Mouse (Mus musculus): ENCODE results near the gene Arhgap24. TPM values are rescaled to one million over a fixed set of nuclear protein-coding genes. Genes with fewer than 3 reads are reported as not detected.

Arhgap24 gene
- total RNA-seq, 2 experiments from 2014 or later, result 7.0 to 7.4 TPM

DNA sequence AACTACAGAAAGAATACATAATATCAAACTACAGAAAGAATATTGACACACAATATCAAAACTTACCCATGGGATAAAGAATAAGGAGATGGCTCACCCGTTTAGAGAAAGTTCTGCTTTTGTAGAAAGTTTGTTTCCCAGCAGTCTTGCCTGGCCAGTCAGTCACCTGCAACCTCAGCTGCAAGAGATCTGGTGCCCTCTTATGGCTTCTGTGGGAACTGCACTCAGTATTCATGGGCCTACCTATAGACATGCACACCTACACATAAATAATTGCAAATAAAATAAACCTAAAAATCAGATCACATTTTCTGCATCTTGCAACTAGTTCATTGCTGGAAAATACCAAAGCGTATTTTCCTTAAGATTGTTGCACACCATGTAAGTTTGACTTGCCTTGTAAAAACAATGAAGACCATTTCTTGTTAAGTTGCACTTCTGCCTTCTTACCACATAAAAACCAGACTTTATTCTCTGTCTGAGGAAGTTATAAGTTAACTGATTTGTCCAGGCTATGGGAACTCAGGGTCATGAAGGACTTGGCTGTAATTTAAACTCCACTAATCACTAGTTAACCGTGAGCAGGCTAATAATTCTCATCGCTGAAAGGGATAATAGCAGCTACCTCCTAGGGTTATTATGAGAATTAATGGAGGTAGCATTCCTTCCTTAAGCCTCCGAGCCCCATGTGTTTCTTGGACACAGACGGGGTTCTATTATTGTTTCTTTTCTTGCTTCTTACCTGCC, 285.3 kb downstream of the Arhgap24 start:
- intact Hi-C loops (cut with DNase I), result no loop called here
- DNase-seq (ENCODE audit: extremely low spot score in 1 of 2, low spot score in 2 of 2), result peak in 1 of 2 experiments; percentile 36

DNA sequence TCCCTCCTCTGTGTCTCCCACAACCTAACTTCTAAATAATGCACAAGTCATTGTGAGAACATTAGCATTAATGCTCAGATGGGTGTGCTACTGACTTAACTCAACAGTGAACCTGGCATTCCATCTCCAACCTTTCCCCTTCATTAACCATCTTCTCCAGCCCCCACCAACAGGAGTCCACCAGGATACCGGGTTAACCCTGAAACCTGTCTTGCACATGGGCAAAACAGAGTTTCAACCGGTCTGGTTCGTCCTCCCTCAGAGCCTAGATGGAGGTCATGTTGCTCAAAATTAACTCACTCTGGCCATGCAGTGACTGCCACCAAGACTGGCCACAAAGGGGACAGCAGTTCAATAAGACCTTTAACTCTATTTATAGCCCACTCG, 285.9 kb downstream of the Arhgap24 start:
- intact Hi-C loops (cut with DNase I), result no loop called here
- DNase-seq (ENCODE audit: extremely low spot score in 1 of 2, low spot score in 2 of 2), result no peak

DNA sequence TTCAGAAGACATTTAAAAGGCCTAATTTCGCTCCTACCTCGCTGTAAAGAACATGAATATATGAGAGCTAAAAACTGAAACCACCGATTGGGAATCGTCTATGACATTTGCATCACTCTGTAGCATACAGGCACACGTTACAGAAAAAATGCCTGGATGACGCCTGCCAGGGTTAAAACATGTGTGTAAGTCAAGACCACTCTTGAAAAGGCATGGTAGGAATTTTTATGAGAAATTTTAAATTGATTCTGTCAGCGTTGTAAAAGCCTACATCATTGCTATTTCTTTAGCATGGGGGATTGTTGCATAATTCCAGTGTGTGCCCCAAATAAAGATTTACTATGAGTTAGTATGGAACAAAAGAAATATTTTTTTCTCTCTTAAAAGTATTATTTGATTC, 286.6 kb downstream of the Arhgap24 start:
- no peak for DNase-seq (ENCODE audit: extremely low spot score in 1 of 2, low spot score in 2 of 2)
- intact Hi-C loops (cut with DNase I), result no loop called here

DNA sequence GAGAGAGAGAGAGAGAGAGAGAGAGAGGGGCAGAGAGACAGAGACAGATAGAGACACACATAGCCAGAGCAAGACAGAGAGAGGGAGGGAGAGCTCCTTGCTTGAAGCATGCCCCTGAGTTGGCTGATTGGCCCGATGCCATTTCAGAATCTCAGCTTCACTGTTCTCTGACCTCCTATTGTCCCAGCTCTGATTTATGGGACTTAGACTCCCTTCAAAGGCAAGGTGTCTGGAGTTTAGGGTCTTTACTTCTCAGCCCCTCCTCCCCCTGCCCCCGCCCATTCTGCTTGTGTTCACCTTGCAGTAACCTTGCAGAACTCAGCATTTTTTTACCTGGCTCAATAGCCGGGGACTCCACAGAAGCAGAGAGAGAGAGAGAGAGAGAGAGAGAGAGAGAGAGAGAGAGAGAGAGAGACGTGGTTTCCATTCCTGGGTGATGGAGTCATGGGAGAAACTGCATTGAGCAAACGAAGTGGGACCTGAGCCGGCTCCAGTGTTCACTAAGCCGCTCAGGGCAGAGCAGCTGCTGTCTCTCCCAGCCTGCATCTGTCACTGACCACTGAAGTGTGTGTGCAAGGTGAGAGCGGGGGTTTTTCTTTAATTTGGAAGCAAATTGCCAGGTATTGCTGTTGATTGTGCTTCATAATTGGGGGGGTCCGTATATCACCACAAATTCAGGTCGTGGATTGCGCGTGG, 287.3 kb downstream of the Arhgap24 start:
- intact Hi-C loops (cut with DNase I), result no loop called here

DNA sequence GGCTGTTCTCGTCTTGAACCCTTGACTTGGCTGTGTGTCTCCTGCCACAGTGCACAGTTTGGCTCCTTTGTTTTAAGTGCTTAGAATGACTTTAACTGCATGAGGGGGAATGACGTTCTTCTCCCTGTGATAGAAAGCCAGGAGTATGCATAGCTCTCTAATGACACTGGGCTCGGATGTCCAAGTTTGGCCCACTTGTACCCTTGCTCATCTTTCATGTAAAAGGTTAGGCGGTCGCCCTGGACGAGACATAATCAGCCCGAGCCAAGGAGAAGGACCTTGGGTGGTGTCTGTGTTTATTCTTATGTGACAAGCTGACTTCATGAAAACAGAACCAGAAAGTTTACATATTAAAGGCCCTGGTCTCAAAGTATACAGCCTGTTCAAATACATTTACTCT, 289.4 kb downstream of the Arhgap24 start:
- intact Hi-C loops (cut with DNase I), result no loop called here

More for the DNA sequence above, 287.3 kb downstream of the Arhgap24 start:
- DNase-seq (ENCODE audit: extremely low spot score in 1 of 2, low spot score in 2 of 2), result peak in 1 of 2 experiments; percentile 26

DNA sequence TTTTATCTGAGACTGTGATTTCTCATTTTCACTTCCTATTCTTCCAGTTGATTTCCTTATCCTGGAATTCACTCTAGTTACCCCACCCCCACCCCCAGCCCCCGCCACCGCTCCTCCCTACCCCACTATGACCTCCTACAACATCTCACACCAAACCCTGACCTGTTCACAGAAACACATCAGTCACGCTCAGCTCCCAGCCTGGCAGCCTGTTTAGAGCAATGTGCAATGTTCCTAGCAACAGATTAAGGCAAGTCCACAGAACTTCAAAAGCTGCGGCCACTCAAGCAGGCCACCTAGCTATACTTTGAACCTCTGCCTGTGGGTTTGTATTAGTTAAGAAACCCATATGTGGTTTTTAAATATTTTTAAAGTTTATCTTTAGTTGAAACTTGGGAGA, 293.3 kb downstream of the Arhgap24 start:
- intact Hi-C loops (cut with DNase I), result no loop called here

More for the DNA sequence above, 289.4 kb downstream of the Arhgap24 start:
- no peak for DNase-seq (ENCODE audit: extremely low spot score in 1 of 2, low spot score in 2 of 2)

DNA sequence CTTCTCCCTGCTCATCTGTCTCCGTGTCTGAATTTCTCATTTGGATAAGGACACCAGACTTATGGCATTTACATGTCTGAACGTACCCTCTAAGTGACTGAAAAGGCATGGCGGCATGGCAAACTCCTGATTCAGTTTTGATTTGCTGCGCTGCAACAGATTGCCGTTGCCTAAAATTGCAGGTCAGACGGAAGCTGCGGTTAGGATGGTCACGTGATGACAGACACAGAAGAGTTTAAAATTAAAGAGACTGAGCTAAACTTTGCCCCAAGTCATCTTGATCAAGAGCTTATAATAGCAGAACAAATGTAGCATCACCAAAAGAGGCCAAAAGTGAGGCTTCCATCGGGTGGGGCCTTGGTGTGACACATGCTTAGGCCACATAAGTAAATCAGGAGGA, 296.1 kb downstream of the Arhgap24 start:
- intact Hi-C loops (cut with DNase I), result no loop called here
- DNase-seq (ENCODE audit: extremely low spot score in 1 of 2, low spot score in 2 of 2), result no peak

More for the DNA sequence above, 293.3 kb downstream of the Arhgap24 start:
- no peak for DNase-seq (ENCODE audit: extremely low spot score in 1 of 2, low spot score in 2 of 2)

DNA sequence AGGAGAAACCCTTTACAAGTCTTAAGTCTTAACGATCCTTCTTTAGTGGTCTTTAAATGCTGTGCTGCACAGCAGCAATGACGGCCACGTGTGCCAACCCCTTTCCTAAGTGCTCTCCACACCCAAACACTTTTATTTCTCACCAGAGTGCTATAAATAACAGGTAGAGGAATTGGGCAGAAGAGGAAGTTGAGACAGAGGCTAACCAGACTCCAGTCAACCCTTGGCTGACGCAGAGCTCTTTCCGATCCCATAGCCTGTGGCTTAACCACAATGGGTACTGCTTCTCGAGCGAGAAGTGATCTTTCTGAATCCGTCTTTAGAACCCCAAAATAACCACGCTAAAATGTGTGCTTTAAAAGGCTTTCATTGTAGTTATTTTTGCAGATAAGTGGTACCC, 296.7 kb downstream of the Arhgap24 start:
- no peak for DNase-seq (ENCODE audit: extremely low spot score in 1 of 2, low spot score in 2 of 2)
- intact Hi-C loops (cut with DNase I), result no loop called here

DNA sequence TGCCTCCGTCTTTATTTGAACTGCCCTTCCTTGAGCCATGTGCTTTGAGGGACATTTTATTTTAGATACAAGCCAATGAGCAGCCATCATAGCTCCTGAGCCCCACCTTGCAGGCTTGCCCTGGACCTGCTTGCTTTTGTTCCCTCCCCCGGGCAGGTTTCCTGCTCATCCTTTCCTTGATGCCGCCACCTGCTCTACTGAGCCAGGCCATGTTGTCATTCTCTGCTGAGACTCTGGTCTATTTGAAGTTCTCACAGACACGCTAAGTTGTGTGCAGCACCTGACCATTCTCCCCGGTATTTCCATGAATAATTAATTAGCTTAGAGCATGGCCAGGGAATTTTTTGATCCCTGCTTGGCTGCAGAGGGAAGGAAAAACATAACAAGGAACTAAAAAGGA, 297.1 kb downstream of the Arhgap24 start:
- intact Hi-C loops (cut with DNase I), result no loop called here
- DNase-seq (ENCODE audit: extremely low spot score in 1 of 2, low spot score in 2 of 2), result no peak

DNA sequence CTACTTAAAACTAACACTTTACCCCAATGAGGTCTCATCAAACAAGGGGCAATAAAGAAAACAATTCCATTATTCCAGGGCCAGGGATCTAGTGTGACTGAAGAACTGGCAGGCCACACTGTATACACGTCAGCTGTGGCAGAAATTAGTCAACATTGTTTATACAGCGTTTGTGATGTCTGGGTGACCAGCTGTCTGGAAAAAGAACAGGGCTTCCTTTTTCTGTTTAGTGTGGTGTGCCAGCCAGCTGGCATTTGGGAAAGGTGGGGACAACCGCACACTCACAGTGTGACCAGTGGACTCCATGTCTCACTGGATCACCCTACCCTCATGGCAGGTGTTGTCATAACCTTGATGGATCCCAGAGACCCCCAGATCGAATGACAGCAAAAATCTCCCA, 302.4 kb downstream of the Arhgap24 start:
- DNase-seq (ENCODE audit: extremely low spot score in 1 of 2, low spot score in 2 of 2), result no peak
- intact Hi-C loops (cut with DNase I), result no loop called here

DNA sequence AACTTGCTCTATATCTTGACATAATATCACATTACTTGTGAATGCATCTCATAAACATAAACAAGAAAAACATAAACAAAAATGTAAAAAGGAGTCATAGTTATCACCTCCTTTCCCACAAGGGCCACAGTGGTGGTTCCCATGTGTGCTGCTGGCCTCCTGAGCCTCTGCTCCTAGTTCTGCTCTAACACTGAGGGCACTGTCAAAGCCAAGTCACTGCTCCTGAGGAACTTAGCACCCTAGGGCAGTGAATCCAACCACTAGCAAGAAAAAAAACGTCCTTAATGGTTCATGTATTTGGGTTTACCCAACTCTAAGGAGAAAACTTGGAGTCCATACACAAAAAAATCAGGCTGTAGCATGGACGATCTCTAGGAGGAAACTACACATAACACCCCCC, 304.9 kb downstream of the Arhgap24 start:
- intact Hi-C loops (cut with DNase I), result no loop called here
- DNase-seq (ENCODE audit: extremely low spot score in 1 of 2, low spot score in 2 of 2), result no peak

DNA sequence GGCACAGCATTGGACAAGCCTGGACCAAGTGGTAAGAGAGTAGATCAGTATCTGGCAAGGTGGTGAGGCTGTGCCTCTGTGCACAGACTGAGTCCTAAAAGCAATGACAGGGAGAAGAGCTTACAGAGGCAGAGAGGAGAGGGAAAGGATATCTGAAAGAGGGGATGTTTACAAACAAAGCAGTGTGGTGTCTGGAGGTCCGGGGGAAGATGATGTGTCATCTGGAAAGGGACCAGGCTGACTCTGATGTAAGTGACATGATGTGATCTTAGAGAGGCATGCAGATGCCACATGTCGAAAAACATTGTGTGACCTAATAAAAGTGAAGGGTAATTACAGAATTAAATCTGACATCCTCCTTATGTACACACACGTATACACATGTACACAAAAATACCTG, 307.2 kb downstream of the Arhgap24 start:
- DNase-seq (ENCODE audit: extremely low spot score in 1 of 2, low spot score in 2 of 2), result no peak

DNA sequence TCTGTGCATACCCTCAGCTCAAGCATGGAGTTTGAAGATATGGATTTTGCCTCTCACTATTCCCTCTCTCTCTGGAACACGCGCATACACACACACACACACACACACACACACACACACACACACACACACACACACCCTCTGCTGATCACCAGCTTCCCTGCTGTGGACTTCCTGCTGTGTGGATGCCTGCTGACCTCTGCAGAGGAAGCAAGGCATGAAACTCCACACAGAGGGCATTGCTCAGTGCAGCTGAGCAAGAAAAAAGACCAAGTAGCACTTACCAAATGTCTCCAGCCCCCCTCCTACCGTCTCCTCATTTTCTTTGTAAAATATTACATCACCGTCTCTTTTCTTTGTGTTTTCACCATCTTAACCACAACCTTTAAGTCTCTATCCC, 310.1 kb downstream of the Arhgap24 start:
- intact Hi-C loops (cut with DNase I), result no loop called here
- DNase-seq (ENCODE audit: extremely low spot score in 1 of 2, low spot score in 2 of 2), result peak in 1 of 2 experiments; percentile 59

More for the DNA sequence above, 307.2 kb downstream of the Arhgap24 start:
- intact Hi-C loops (cut with DNase I), result no loop called here

DNA sequence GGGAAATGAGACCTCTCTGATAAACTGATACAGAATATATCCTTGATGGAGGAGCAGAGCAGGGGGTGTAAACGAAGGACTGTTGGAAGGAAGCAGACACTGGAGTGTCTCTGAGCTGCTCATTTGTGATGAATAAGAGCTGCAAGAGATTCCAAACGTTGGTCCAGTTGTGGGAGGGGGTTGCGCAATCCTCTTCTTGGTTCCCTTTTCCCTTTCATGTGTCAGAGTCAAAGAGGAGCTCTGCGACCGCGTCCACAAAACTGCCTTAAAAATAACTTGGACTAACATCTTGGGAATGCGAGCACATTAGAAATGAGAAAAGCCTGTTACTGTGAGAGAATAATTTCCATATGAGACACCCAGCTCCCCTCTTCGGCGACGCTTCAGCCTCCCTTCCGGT, 312.3 kb downstream of the Arhgap24 start:
- intact Hi-C loops (cut with DNase I), result no loop called here
- DNase-seq (ENCODE audit: extremely low spot score in 1 of 2, low spot score in 2 of 2), result no peak

DNA sequence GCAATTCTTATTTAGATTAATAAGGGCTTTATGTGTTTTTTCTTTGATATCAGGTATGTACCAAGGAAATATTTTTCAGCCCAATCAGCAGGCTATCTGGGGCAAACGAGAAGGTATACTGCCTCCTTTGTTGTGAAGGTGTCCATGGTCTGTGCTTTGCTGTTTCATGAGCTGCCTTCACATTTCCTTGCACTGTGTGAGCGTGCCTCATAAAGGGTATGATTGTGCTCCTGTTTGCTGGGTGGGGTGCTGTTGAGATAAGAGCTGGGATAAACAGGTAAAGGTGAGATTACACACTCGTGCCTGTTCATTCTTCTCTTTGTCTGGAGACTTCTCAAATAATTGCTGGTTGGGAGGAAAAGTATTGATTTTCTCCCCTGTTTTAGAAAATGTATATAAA, 320.3 kb downstream of the Arhgap24 start:
- intact Hi-C loops (cut with DNase I), result no loop called here

DNA sequence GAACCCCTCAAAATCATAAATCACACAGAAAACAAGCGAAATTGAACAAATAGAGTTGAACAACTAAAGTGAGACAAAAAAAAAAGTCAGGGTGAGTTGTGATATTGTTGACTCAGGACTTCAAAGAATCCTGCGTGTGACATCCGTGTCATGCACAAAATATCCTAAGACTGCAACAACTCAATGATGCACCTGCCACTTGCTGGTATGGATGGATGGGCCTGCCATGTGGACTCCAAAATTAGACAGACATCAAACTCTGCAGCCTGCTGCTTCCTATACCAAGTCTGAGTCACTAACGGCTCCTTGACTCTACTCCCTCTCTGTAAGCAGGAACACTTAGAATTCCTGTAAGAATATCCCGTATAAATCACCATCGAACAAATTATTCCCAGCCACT, 321.6 kb downstream of the Arhgap24 start:
- DNase-seq (ENCODE audit: extremely low spot score in 1 of 2, low spot score in 2 of 2), result no peak
- intact Hi-C loops (cut with DNase I), result no loop called here

More for the DNA sequence above, 320.3 kb downstream of the Arhgap24 start:
- DNase-seq (ENCODE audit: extremely low spot score in 1 of 2, low spot score in 2 of 2), result no peak

DNA sequence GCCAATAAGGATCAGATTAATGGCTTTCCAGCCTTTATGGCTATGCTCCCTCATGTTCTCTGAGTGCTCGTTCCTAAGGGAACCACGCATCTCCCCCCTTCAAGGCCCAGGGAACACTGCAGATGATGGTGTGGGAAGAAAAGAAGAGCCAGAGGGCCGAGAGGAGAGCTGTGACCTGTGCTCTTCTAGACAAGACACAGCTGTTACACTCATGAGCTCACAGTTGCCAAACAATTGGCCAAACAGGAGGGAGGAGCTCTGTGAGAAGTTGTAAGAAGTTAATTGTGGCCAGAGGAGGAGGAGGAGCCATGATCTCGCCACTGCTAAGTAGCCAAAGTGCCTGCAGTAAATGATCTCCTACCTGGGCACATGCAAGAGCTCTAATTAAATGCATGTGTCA, 322.5 kb downstream of the Arhgap24 start:
- no peak for DNase-seq (ENCODE audit: extremely low spot score in 1 of 2, low spot score in 2 of 2)
- intact Hi-C loops (cut with DNase I), result no loop called here

DNA sequence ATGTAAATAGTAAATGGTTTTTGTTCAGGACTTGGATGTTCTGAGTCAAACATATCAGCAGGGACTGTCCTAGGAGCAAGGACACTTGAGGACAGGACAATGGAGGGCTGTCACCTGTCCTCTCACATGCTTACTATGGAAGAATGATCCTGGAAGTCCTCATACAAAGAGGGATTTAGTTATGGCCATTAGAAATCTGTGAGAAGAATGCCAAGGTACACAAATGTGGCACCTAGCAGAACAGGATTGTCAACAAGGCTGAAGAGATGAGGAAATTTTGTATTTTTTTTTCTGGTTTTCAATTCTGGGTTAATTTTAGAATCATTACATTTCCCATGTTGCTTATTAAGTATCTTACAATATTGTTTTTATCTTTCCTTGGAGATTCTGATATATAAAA, 326.3 kb downstream of the Arhgap24 start:
- intact Hi-C loops (cut with DNase I), result no loop called here

DNA sequence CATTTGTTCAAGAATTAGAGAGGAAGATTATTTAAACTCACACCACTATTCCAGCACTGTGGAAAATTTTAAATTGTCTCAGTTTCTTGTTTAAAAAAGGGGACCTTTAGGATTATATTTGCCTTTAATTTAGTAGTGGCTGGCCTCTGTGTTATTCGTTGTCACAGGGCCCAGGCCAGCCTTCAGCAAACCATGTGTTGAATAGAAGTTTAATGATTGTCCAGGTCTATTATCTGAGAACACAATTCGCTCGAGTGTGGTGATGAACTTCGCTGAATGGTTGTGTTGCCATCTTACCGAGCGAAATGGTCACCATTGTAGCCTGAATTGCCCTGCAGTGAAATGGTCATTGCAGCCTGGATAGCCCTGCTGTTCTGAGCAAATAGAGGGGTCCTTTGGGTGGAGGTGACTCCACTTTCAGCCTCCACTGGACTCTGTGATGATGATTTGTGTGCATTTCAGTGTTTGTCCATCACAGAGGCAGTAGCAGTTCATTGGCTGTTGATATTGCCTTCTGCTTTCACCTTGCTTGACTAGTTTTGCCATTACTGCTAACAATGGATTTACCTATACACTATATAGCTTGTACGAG, 329.3 kb downstream of the Arhgap24 start:
- intact Hi-C loops (cut with DNase I), result no loop called here
- DNase-seq (ENCODE audit: extremely low spot score in 1 of 2, low spot score in 2 of 2), result no peak

More for the DNA sequence above, 326.3 kb downstream of the Arhgap24 start:
- no peak for DNase-seq (ENCODE audit: extremely low spot score in 1 of 2, low spot score in 2 of 2)

DNA sequence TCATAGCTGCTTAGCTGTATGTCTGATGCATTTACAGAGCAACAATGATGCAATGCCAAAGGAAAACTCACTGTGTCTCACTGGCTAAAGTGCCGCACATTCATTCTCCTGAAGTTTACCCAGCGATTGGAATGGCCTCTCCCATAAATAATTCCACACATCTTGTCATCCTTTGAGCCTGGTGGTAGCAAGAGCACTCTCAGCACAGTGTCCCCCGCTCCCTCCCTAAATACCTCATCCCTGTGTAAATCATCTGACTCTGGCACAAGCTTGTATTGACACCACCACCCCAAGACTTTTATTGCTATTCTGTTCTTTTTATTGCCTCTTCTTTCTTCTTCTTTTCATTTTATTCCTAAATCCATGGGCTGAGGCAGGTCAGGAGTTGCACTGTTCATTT, 332.1 kb downstream of the Arhgap24 start:
- no peak for DNase-seq (ENCODE audit: extremely low spot score in 1 of 2, low spot score in 2 of 2)

More for the DNA sequence above, 332.1 kb downstream of the Arhgap24 start:
- intact Hi-C loops (cut with DNase I), result no loop called here
